Mouse (Mus musculus): ENCODE data around the gene Myh14.

DNA sequence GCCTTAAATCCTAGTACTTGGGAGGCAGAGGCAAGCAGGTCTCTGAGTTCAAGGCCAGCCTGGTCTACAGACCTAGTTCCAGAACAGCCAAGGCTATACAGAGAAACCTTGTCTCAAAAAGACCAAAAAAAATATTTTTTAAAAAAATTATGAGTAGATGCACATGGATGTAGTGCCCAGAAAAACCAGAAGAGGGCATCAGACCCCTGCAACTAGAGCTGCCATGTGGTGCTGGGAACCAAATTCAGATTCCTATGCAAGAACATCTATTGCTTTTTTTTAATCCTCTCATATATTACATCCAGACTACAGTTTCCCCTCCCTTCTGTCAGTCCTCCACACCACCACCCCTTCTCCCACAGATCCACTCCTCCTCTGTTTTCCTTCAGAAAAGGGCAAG, 35.7 kb upstream of the Myh14 start:
- TF ChIP-seq CTCF (IDR thresholded peaks at IDR 0.05; ENCODE audit: low read depth, low read length) = no peak
- no peak for TF ChIP-seq POLR2A (IDR thresholded peaks at IDR 0.05; ENCODE audit: borderline replicate concordance, low read depth, low read length)
